Mouse (Mus musculus) brain, embryonic 14.5 days (tissue): ENCODE data around the gene Ccdc194. TPM values are rescaled to one million over a fixed set of nuclear protein-coding genes. Genes with fewer than 3 reads are reported as not detected.

ENCODE experiments used
- DNase-seq: peaks from one replicate; pipeline ENCODE4 v3.0.0-alpha.2; 2011; ENCODE audit warnings: low read depth
- CTCF ChIP-seq: fragments of 200-500 bp; IDR thresholded peaks from 2 replicates; pipeline ENCODE4 v1.5.1; 2012; ENCODE audit warnings: inconsistent platforms, mild to moderate bottlenecking, moderate library complexity, borderline replicate concordance; ENCODE audit not compliant: insufficient read depth, insufficient read length; ENCODE audit errors: extremely low read depth
- POLR2A ChIP-seq: fragments of 200-500 bp; IDR thresholded peaks from 2 replicates; pipeline ENCODE4 v1.6.1; 2012; ENCODE audit warnings: mild to moderate bottlenecking, inconsistent platforms, borderline replicate concordance; ENCODE audit not compliant: poor library complexity, insufficient read depth, insufficient read length, severe bottlenecking; ENCODE audit errors: extremely low read depth
- polyA plus RNA-seq: library from polyadenylated mRNA; depleted of rRNA; stranded (reverse); fragments of >200 nt; gene quantifications from 2 replicates; pipeline ENCODE4 v1.2.3, GENCODE M21; 2012

The Ccdc194 gene
- polyA plus RNA-seq, 1 experiment: 0.56 TPM

- DNase-seq: no peak
- TF ChIP-seq CTCF: peak; percentile 22; the same call in 1 of the 2 replicates
- TF ChIP-seq POLR2A: no peak
Measured at GRCm38 (mm10) chr8:71563992-71564391, 38.5 kb upstream of the Ccdc194 start.

GRCm38 (mm10) chr8:71562751-71563150 is 37.2 kb upstream of the Ccdc194 start:
- peak; percentile 58 for DNase-seq

GRCm38 (mm10) chr8:71561401-71561800 is 35.9 kb upstream of the Ccdc194 start:
- TF ChIP-seq CTCF (peak; percentile 97), POLR2A (no peak)
- peak; percentile 91 for DNase-seq

More at GRCm38 (mm10) chr8:71562751-71563150, 37.2 kb upstream of the Ccdc194 start:
- no peak for TF ChIP-seq POLR2A
- TF ChIP-seq CTCF: peak; percentile 74

- DNase-seq: no peak
- TF ChIP-seq POLR2A: no peak
- no peak for TF ChIP-seq CTCF
Measured at GRCm38 (mm10) chr8:71560765-71561164, 35.3 kb upstream of the Ccdc194 start.

GRCm38 (mm10) chr8:71560071-71560470 is 34.6 kb upstream of the Ccdc194 start:
- TF ChIP-seq CTCF: no peak
- TF ChIP-seq POLR2A: no peak
- no peak for DNase-seq

- DNase-seq: peak; percentile 60
- TF ChIP-seq POLR2A (no peak), CTCF (no peak)
Measured at GRCm38 (mm10) chr8:71558958-71559690, 33.6 kb upstream of the Ccdc194 start.

- no peak for DNase-seq
- TF ChIP-seq POLR2A: no peak
Measured at GRCm38 (mm10) chr8:71558071-71558957, 32.8 kb upstream of the Ccdc194 start, which contains the start of gene Tmem221. TSS of gene Tmem221 (minus strand) at chr8:71558871.

GRCm38 (mm10) chr8:71554644-71555043 is 29.1 kb upstream of the Ccdc194 start:
- no peak for DNase-seq
- no peak for TF ChIP-seq POLR2A
- TF ChIP-seq CTCF: no peak

- no peak for DNase-seq
- no peak for TF ChIP-seq CTCF
Measured at GRCm38 (mm10) chr8:71554001-71554400, 28.5 kb upstream of the Ccdc194 start.

GRCm38 (mm10) chr8:71552770-71553169 is 27.3 kb upstream of the Ccdc194 start:
- TF ChIP-seq CTCF (no peak), POLR2A (no peak)

GRCm38 (mm10) chr8:71550754-71551153 is 25.2 kb upstream of the Ccdc194 start:
- TF ChIP-seq CTCF: no peak
- TF ChIP-seq POLR2A: no peak
- DNase-seq: no peak

More at GRCm38 (mm10) chr8:71552770-71553169, 27.3 kb upstream of the Ccdc194 start:
- DNase-seq: no peak

- DNase-seq: no peak
- TF ChIP-seq CTCF (no peak), POLR2A (no peak)
Measured at GRCm38 (mm10) chr8:71547590-71547989, 22.1 kb upstream of the Ccdc194 start.

GRCm38 (mm10) chr8:71545053-71545452 is 19.5 kb upstream of the Ccdc194 start:
- no peak for DNase-seq
- TF ChIP-seq CTCF (no peak), POLR2A (no peak)
